Mouse (Mus musculus): ENCODE measurements around the gene Phlpp1. TPM values are rescaled to one million over a fixed set of nuclear protein-coding genes. Genes with fewer than 3 reads are reported as not detected.

The Phlpp1 gene
- total RNA-seq, 2 experiments from 2014 or later: 65.9 to 67.9 TPM

DNA sequence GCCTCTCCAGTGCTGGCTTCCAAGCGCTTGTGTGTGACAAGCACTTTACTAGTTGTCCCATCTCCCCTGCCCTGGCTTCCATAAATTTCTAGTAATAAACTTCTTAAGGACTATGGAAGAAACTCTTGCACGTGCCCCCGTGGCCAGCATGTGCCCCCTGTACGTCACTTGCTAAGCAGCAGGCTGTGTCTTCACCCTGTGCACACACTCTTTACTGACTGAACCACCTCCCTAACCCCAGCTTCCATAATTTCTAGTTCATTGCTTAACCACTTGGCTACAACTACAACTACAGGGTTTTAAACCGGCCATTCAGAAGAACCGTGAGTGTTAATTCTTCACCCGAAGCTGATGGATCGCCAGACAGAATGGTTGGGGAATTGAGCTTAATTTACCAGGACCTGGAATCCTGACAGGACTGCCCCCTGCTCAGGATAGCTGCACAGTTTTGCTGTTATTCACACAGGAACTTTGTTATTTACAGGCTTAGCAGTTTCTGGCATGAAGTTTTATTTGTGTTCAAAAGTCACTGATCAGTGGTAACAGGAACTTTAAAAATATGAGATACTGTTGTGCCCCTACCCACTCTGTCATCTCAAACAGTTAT lies 21.4 kb downstream of the Phlpp1 start:
- DNase-seq (ENCODE audit: low spot score in 2 of 2): no peak

- DNase-seq (ENCODE audit: low spot score in 2 of 2): no peak
Measured at GRCm38 (mm10) chr1:106193487-106193886, 21.9 kb downstream of the Phlpp1 start.

DNA sequence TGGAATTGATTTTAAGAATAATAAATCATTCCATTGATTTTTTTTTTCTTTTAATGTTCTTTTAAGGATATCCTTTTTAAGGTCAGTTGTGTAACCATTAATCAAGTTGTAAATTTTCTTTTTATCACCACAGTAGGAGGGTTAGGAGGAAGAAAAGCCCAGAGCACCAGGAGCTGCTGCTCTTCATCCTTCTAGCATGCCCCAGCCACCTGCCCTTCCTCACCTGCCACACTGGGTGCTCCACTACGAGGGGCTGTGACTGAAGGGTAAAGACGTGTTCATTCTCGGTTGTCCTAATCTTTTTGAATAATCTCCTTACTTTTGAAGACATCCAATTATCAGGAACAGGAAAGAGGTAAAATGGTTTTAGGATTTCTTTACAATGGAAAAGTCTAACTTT lies 22.7 kb downstream of the Phlpp1 start:
- no peak for DNase-seq (ENCODE audit: low spot score in 2 of 2)

DNA sequence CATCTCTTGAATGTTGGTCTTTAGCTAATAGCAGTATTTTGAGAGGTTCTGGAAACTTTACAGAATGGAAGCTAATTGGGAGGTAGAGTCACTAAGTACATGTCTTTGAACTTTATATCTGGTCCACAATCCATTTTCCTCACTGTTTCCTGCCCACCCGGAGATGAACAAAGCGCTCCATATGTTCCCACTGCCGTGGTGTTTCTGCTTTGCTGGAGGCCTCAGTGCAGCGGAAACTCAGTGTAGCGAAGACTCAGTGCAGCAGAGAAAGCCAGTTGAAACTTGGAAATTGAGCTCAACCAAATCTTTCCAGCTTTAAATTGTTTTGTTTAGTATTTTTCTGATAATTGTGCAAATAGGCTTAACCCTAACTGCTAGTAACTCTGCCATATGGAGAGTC lies 26.4 kb downstream of the Phlpp1 start:
- no peak for DNase-seq (ENCODE audit: low spot score in 2 of 2)

- no peak for DNase-seq (ENCODE audit: low spot score in 2 of 2)
Measured at GRCm38 (mm10) chr1:106199109-106199508, 27.6 kb downstream of the Phlpp1 start.

- DNase-seq (ENCODE audit: low spot score in 2 of 2): peak; percentile 60 to 91
Measured at GRCm38 (mm10) chr1:106199686-106200085, 28.1 kb downstream of the Phlpp1 start.

DNA sequence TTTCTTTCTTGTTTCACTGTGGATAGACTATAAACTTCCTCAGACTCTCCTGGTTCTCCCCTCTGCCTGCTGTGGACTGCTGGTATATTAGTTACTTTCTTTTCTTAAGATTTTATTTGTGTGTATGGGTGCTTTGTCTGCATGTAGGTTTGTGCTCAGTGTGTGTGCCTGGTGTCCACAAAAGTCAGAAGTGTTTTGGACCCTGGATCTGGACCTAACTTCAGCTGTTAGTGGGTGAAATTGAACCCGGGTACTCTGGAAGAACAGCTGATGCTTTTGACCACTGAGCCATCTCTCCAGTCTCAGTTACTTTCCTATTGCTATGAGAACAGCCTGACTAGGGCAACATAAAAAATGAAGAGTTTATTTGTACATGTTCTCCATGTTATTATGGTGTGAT lies 29.5 kb downstream of the Phlpp1 start:
- DNase-seq (ENCODE audit: low spot score in 2 of 2): no peak

- peak in 1 of 2 experiments; percentile 44 for DNase-seq (ENCODE audit: low spot score in 2 of 2)
Measured at GRCm38 (mm10) chr1:106201929-106202328, 30.4 kb downstream of the Phlpp1 start.

- no peak for DNase-seq (ENCODE audit: low spot score in 2 of 2)
Measured at GRCm38 (mm10) chr1:106203942-106204341, 32.4 kb downstream of the Phlpp1 start.

DNA sequence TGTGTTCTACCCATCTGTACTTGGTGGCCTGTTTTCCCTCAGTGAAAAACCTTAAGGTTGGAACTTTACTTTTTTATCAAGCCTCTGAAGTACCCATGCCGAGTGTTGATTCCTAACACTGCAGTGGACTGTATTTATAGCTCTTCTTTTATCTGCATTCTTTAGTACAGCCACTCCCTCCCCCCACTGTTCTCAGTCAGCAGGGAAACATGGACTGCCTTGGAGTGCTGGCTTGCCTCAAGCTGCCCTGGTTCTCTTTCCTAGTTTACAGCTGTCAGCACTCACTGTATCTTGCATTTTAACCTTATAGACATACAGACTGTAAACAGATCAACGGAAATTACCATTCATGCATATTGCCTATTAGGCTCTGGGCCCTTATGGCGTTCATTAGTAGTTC lies 32.8 kb downstream of the Phlpp1 start:
- no peak for DNase-seq (ENCODE audit: low spot score in 2 of 2)

- DNase-seq (ENCODE audit: low spot score in 2 of 2): no peak
Measured at GRCm38 (mm10) chr1:106208581-106208980, 37.0 kb downstream of the Phlpp1 start.

- no peak for DNase-seq (ENCODE audit: low spot score in 2 of 2)
Measured at GRCm38 (mm10) chr1:106210461-106210860, 38.9 kb downstream of the Phlpp1 start.

- no peak for DNase-seq (ENCODE audit: low spot score in 2 of 2)
Measured at GRCm38 (mm10) chr1:106211146-106211545, 39.6 kb downstream of the Phlpp1 start.

DNA sequence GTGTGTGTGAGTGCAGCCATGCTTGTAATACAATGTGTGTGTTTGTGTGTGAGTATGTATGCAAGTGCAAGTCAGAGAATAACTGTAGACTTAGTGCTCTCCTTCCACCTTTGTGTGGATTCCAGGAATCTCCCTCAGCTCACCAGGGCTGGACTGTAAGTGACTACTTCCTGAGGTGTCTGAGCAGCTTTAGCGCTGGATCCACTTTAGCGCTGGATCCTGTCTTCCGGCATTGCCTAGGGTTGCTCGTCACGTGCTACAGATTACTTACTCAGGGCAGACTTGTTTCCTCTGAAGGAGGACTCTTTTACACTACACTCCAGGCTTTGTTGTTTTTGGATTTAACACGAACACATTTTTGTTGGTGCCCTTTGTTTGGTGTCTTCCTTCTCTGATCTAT lies 48.9 kb downstream of the Phlpp1 start:
- no peak for DNase-seq (ENCODE audit: low spot score in 2 of 2)

GRCm38 (mm10) chr1:106221371-106221770 lies 49.8 kb downstream of the Phlpp1 start:
- DNase-seq (ENCODE audit: low spot score in 2 of 2): no peak

GRCm38 (mm10) chr1:106221964-106222363 lies 50.4 kb downstream of the Phlpp1 start:
- no peak for DNase-seq (ENCODE audit: low spot score in 2 of 2)

DNA sequence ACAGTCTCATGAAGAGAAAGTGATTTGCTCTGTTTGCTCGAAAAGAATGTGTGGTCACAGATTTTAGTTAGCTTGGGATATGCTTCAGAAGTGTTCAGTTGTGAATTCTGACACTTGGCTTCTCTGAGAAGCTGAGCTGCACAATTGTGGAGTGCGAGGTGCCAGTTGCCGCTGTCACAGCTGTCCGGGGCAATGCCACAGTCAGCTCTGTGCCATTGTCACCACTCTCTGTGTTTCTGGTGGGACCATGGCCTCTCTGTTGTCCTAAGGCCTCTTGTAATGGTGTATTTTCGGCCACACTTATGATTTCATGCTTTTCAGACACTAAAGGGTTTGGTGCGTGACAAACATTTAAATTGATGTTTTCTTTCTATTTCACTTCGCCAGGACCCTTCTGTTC lies 55.1 kb downstream of the Phlpp1 start:
- DNase-seq (ENCODE audit: low spot score in 2 of 2): no peak

GRCm38 (mm10) chr1:106230313-106230712 lies 58.8 kb downstream of the Phlpp1 start:
- no peak for DNase-seq (ENCODE audit: low spot score in 2 of 2)

- DNase-seq (ENCODE audit: low spot score in 2 of 2): no peak
Measured at GRCm38 (mm10) chr1:106231345-106231744, 59.8 kb downstream of the Phlpp1 start.

DNA sequence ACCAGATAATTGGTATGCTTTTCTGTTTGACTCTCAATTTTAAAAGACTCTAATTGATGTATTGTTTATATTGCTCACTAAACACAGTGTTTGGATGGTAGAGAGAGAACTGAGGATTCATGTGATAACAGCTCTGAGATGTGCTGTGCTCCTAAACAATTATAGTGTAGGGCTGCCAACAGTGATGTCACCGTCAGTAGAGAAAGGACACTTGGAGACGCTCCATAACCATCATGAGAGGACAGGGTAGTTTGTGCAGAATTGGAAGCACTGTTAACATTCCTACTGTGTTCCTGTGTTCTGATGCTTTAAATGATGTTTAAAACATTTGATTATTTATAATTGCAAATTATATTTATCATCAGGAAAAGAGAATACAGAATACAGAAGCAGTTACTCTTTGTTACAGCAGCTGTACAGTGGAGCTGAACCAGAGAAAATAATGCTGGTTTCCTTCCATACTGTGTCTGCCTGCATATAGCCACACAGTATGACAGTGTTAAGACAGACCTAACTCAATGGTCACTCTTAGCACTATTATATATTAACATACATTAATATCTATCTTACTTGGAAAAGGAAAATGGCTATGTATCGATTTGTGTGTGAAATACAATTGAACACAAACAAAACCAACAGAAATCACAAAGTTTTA lies 60.4 kb downstream of the Phlpp1 start:
- DNase-seq (ENCODE audit: low spot score in 2 of 2): peak in 1 of 2 experiments; percentile 37

DNA sequence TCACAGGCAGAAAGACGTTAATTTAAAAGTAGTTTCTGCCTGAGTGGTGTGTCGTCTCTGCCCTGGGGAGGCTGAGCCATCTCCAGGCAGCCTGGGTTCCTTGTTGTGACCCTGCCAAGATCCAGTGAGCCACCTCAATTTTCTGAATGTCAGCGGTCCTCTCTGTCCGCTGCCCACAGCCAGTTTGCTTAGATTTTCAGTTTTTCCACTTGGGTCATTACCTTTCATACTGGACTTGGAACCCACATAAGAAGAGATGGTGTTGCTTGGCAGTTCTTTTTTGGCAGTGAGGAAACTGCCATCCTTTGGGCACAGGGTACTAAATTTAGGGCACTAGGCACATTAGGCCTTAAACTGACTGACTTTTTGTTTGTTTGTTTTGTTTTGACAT lies 60.9 kb downstream of the Phlpp1 start:
- peak in 1 of 2 experiments; percentile 34 for DNase-seq (ENCODE audit: low spot score in 2 of 2)

DNA sequence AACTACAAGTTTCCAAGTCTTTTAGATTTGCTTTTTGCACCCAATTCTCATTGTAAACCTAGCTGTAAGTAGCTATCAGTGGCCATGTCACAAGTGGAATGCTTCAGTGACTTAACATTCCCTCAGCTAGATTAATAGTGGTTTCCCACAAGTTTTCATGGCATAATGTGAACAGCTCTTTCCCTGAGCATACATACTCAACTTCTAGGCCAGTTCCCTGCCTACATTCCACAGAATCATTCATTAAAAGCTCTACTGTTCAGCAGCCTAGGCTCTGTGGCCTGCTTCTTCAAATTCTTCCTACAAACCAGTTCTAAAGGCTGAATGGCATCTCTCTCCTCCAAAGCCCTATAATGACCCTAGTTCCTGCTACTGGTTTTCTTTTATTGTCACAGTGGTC lies 65.4 kb downstream of the Phlpp1 start:
- DNase-seq (ENCODE audit: low spot score in 2 of 2): no peak

DNA sequence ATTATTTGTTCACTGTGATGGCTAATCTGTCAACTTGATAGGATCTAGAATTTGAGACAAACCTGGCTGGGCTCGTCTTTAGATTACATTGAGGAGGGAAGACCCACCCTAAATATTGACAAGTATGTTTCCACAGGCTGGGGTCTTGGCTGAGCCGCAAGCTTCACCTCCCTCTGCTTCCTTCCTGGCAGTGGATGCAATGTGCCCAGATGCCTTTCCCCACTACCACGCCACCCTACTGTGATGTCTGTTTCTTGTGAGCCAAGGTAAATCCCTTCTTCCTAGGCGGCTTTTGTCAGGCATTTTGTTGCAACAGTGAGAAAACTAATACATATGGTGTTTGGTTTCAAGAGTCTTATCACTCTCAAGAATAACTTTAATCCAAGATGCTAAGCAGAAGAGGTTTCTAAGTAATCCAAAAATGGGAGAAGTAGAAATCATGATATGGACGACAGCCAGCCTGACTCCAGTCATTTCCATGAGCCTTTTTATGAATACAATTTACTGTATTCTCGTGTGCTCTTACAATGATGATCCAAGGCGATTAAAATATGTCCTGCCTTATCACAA lies 68.6 kb downstream of the Phlpp1 start:
- DNase-seq (ENCODE audit: low spot score in 2 of 2): no peak
